Mouse (Mus musculus): ENCODE data around the gene Akap7.

GRCm38 (mm10) chr10:25313856-25314584 lies 6.3 kb upstream of the Akap7 start:
- no peak for TF ChIP-seq POLR2A (IDR thresholded peaks at IDR 0.05; ENCODE audit: extremely low read depth, insufficient read depth, low read length)
- no peak for TF ChIP-seq CTCF (IDR thresholded peaks at IDR 0.05; ENCODE audit: low read depth, low read length)

All from liver, adult 2 months (tissue).